Mouse (Mus musculus): Measurements from ENCODE around the gene Nfic.

The Nfic gene

DNA sequence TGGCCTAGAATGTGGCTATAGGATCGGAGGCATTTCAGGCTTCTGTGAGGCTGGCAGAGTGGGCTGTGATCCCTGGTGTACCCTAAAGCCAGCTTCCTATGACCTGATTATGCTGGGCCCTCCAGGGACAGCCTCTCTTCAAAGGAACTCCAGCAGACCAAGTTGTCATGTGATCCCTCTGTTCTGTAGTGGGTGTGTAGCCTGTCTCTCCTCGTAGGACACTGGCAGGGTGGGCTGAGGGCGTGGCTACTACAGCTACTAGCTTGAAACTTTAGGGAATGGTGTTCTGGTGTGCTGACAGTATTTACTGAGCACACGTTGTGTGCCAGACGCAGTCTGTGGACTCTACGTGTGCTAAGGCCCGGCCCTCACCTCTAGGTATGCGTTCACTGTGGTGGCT, 94.7 kb downstream of the Nfic start:
- DNase-seq (ENCODE audit: low spot score in 2 of 2) = no peak

GRCm38 (mm10) chr10:81358841-81359240, 96.6 kb downstream of the Nfic start:
- DNase-seq (ENCODE audit: low spot score in 2 of 2) = no peak

DNA sequence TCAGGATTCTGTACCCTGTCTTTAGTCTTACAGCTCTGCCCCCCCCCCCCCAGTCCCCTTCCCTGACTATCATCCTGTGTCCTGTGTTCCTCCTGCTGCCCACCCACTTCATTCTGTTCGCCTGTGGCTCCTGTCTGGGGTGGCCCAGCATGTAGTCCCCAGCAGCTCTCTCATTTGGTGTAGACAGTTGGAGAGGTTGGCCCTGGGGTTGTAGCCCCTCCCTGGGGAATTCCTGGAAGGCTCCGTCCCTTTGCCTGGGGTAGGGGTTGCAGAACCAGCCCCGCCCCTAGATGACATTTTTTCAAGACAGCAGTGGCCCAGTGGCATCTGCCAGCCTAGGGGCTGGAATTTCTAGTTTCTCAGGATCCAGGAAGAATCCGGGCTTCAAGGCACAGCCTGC, 97.2 kb downstream of the Nfic start:
- no peak for DNase-seq (ENCODE audit: low spot score in 2 of 2)

DNA sequence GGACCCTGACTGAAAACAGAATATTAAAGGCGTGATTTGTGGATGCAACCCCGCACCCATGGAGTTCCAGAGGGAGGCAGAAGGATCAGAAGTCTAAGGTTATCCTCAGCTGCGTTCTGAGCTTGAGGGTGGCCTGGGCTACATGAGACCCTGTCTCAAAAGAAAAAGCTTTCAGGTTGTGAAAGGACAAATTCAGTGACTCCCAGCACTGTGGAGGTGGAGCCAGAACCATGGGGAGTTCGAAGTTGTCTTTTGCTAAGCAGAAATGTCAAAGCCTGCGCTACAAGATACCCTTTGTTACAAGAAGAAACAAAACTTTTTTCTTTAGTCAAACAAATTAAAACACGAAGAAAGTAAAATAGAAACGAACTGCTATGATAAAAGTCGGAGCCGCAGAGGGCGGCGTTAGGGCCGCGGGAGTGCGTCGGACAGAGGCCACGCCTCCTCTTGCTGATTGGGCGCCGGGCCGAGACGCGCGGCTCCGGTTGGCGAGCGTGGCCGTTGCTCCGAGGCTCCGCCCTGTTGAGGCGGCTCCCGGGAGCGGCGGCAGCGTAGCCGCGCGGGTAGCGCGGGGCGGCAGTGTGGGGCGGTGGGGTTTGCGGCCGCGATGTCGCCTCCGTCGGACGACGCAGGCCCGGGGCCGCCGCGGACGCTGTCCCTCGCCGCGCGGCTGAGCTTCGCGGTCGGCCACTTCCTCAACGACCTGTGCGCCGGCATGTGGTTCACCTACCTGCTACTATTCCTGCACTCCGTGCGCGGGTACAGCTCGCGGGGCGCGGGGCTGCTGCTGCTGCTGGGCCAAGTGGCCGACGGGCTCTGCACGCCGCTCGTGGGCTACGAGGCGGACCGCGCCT, 98.2 kb downstream of the Nfic start, which contains the start of gene Mfsd12:
TSS of gene Mfsd12 (plus strand) at position 501 of the 854 bp plus-strand sequence.
- peak; percentile 95 to 96 for DNase-seq (ENCODE audit: low spot score in 2 of 2)

- DNase-seq (ENCODE audit: low spot score in 2 of 2) = peak in 1 of 2 experiments; percentile 52
Measured at GRCm38 (mm10) chr10:81356352-81356990, 99.0 kb downstream of the Nfic start.

DNA sequence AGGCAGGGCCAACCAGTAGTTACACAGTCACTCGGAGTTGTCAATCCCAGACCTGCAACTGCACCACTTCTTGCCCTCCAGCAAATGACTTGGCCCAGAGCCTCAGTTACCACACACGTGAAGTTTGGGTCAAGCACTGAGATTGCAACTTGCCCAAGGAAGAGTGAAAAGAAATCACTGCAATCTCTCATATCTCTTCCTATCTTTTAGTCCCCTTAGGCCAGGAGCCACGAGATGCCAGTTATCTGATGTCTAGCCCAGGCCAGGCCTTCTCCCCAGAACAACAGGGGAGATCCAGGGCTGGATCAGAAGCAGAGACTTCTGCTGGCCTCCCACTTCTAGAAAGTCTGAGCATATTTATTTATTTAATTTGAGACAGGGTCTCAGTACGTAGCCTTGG, 99.9 kb downstream of the Nfic start:
- DNase-seq (ENCODE audit: low spot score in 2 of 2) = no peak

- DNase-seq (ENCODE audit: low spot score in 2 of 2) = peak in 1 of 2 experiments; percentile 34
Measured at GRCm38 (mm10) chr10:81354738-81355477, 100.5 kb downstream of the Nfic start.

DNA sequence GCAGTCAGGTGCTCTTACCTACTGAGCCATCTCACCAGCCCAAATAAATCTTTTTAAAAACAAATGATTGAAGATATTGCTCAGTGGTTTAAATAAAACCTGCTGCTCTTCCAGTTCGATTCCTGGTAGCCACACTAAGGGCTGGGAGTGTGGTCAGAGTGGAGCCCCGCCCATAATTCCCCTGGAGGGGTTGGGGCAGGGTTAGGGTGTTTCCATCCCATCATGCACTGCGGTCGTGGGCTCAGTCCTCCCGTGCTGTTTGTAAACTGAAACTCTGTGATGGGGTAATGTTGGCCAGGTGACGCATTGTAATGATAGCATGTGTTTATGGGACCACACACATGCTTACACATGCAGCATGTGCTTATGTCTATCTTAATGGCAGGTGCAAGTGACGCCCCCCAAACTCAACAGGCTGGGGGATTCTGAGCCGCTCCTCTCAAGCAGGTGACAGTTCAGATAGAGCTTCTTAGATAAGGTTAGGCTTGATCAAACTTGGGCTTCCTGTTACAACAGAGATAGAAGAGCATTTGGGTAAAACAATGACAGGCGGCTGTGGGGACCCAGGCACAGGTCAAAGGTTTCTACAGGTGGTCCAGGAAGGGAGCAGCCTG, 103.7 kb downstream of the Nfic start:
- DNase-seq (ENCODE audit: low spot score in 2 of 2) = no peak

GRCm38 (mm10) chr10:81350351-81351063, 104.9 kb downstream of the Nfic start, which contains the start of gene Hmg20b:
TSS of gene Hmg20b (minus strand) at chr10:81350480.
- DNase-seq (ENCODE audit: low spot score in 2 of 2) = peak; percentile 100

DNA sequence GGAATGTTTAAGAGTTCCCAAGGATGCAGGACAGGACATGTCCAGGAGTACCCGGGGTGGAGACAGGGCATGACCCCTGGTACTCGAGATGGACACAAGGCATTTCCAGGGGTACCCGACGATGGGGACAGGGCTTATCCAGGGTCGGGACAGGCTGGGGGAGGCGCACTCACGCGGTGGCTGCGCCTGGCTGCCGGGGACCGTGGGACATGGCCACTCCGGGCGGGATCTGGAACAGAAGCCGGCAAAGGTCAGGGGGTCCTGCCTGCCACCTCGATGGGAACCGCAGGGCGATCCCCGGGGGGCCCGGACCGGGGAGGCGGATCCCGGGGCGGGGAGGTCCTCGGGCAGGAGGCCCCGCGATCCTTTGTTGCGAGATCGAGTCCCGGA, 105.5 kb downstream of the Nfic start:
- DNase-seq (ENCODE audit: low spot score in 2 of 2) = no peak

DNA sequence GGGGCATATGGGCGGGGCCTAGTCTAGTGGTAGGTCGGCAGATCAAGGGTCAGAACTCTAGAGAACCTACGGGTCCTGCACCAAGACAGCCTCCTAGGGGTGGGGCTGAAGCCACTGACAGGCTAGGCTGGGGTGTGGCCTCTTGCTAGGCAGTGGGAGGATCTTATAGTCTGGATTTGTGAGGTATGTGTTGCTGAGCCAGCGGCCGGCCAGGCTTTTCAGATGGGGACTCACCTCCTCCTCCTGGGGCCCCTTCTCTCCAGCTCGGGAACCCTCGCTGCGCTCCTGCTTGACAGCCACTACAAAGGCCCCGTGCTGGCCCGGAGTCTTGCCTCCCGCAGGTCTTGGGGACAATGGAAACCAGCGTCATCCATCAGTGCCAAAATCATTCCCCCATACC, 106.3 kb downstream of the Nfic start:
- DNase-seq (ENCODE audit: low spot score in 2 of 2) = no peak

GRCm38 (mm10) chr10:81346453-81347067, 108.9 kb downstream of the Nfic start:
- peak; percentile 81 to 85 for DNase-seq (ENCODE audit: low spot score in 2 of 2)
